Mouse (Mus musculus) layer of hippocampus, adult 9-11 months (tissue): ENCODE results near the gene Wfdc17.

Experiments
- DNase-seq: peaks from one replicate; pipeline ENCODE4 v3.0.0; 2022

Gene Wfdc17

GRCm38 (mm10) chr11:83703705-83704104, at the start of gene Wfdc17:
Wfdc17 (plus strand) TSS chr11:83703991.
- no peak for DNase-seq

- DNase-seq: no peak
These were observed 49.2 kb upstream of the Wfdc17 start for GRCm38 (mm10) chr11:83654606-83655005.

GRCm38 (mm10) chr11:83657508-83657907, 46.3 kb upstream of the Wfdc17 start:
- DNase-seq: no peak

- DNase-seq: no peak
These were observed 45.0 kb upstream of the Wfdc17 start for GRCm38 (mm10) chr11:83658797-83659196.

GRCm38 (mm10) chr11:83662204-83662603, 41.6 kb upstream of the Wfdc17 start, which contains the start of gene Ccl4:
Ccl4 (plus strand) TSS chr11:83662584.
- DNase-seq: peak; percentile 61

- no peak for DNase-seq
These were observed 40.3 kb upstream of the Wfdc17 start for GRCm38 (mm10) chr11:83663532-83663931.

GRCm38 (mm10) chr11:83671743-83672142, 32.0 kb upstream of the Wfdc17 start:
- no peak for DNase-seq

- DNase-seq: no peak
These were observed 28.1 kb upstream of the Wfdc17 start for GRCm38 (mm10) chr11:83675665-83676064.

- DNase-seq: no peak
These were observed 13.9 kb upstream of the Wfdc17 start for GRCm38 (mm10) chr11:83689918-83690317.

GRCm38 (mm10) chr11:83692008-83692407, 11.8 kb upstream of the Wfdc17 start:
- DNase-seq: no peak

- DNase-seq: no peak
These were observed 4.9 kb downstream of the Wfdc17 start, which contains the start of gene Wfdc18 for GRCm38 (mm10) chr11:83708715-83709114. Wfdc18 (plus strand) TSS chr11:83709015.

- peak; percentile 9 for DNase-seq
These were observed 5.9 kb downstream of the Wfdc17 start for GRCm38 (mm10) chr11:83709683-83710082.

- DNase-seq: no peak
These were observed 8.9 kb downstream of the Wfdc17 start for GRCm38 (mm10) chr11:83712671-83713070.

GRCm38 (mm10) chr11:83713925-83714324, 10.1 kb downstream of the Wfdc17 start:
- no peak for DNase-seq

GRCm38 (mm10) chr11:83717042-83717665, 13.4 kb downstream of the Wfdc17 start:
- no peak for DNase-seq

GRCm38 (mm10) chr11:83720766-83721165, 17.0 kb downstream of the Wfdc17 start:
- DNase-seq: no peak

GRCm38 (mm10) chr11:83728757-83729432, 25.1 kb downstream of the Wfdc17 start:
- DNase-seq: no peak

- no peak for DNase-seq
These were observed 27.3 kb downstream of the Wfdc17 start for GRCm38 (mm10) chr11:83731116-83731515.

GRCm38 (mm10) chr11:83733071-83733640, 29.4 kb downstream of the Wfdc17 start:
- no peak for DNase-seq

- no peak for DNase-seq
These were observed 30.4 kb downstream of the Wfdc17 start for GRCm38 (mm10) chr11:83734215-83734614.

- no peak for DNase-seq
These were observed 32.1 kb downstream of the Wfdc17 start for GRCm38 (mm10) chr11:83735881-83736280.

GRCm38 (mm10) chr11:83737109-83737558, 33.3 kb downstream of the Wfdc17 start:
- DNase-seq: peak; percentile 47

GRCm38 (mm10) chr11:83739241-83739640, 35.5 kb downstream of the Wfdc17 start:
- DNase-seq: peak; percentile 63

GRCm38 (mm10) chr11:83740443-83740991, 36.7 kb downstream of the Wfdc17 start:
- no peak for DNase-seq
